In the genomic region with DNA sequence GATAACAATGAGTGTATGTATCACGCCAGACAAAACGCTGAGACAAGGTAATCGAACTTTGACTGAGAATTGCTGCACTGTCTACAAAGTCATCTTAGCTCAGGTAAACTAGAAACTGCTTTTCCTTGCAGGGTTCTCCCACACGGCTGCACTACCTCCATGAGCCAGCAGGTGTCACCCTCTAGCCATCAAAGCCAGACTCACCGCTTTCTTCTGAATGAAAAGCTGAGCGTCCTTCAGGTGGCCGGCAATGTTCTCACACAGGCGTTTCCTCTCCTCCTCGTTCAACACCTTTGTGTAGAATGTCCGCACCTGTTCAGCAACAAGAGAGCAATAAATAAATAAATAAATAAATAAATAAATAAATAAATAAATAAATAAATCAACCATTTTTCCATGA, we compare ENCODE assay signal across 7 mouse cellular contexts. TPM values are rescaled to one million over a fixed set of nuclear protein-coding genes. Genes with fewer than 3 reads are reported as not detected.
DNase-seq lines count a peak whose midpoint lies in the region; ATAC-seq and TF ChIP-seq lines count a peak whose summit lies in the region.

No protein-coding gene starts in this region.

- intact Hi-C loops in left cerebral cortex, postnatal 25 days (cut with DNase I), result loop anchor here (1.0 to 5.0 kb wide), 2 partner anchors 91 to 251 kb away; no protein-coding TSS in a partner anchor

- H3K36me3 ChIP-seq in intestine, postnatal 0 days (ENCODE audit: control insufficient read depth, insufficient read depth), result peaks cover 72% of the 10 kb centered on the region
- peaks cover 35% of the 10 kb centered on the region for H3K36me3 ChIP-seq in midbrain, embryonic 15.5 days (replicated peaks)

- TF ChIP-seq CTCF in intestine, postnatal 0 days (IDR thresholded peaks at IDR 0.05; ENCODE audit: low read depth), result peak; percentile 96

- no peak overlapping the region for H3K4me3 ChIP-seq in intestine, postnatal 0 days (ENCODE audit: low read depth, low read length)
- no peak overlapping the region for H3K4me3 ChIP-seq in midbrain, embryonic 15.5 days

- H3K27me3 ChIP-seq in intestine, postnatal 0 days (replicated peaks; ENCODE audit: control insufficient read depth, insufficient read depth, low read length), result no peaks in the 10 kb centered on the region
- no peaks in the 10 kb centered on the region for H3K27me3 ChIP-seq in midbrain, embryonic 15.5 days (replicated peaks)

- WGBS in intestine, postnatal 0 days, result 20% methylated on average over 10 of the region's 10 CpGs
- WGBS in midbrain, embryonic 15.5 days, result 24% methylated on average over 10 of the region's 10 CpGs

- DNase-seq in adrenal gland, adult (ENCODE audit: inconsistent age in 2 of 2, low spot score in 1 of 2), result peak; percentile 72 to 92
- DNase-seq in cerebellum, postnatal 36 days, result peak; percentile 86 to 92
- peak; percentile 51 to 56 for DNase-seq in gastrocnemius, adult 8-10 months (ENCODE audit: low spot score in 2 of 2)
- peak; percentile 85 to 89 for DNase-seq in left cerebral cortex, postnatal 25 days (ENCODE audit: low spot score in 2 of 2)
- DNase-seq in spleen, adult 12 weeks (ENCODE audit: low spot score), result peak; percentile 71

- peak; percentile 58; the same call in 1 of the 2 replicates for ATAC-seq in intestine, postnatal 0 days
- ATAC-seq in midbrain, embryonic 15.5 days (replicated peaks), result peak; percentile 85

- no peak overlapping the region for H3K27ac ChIP-seq in intestine, postnatal 0 days (ENCODE audit: low read depth, low read length)
- H3K27ac ChIP-seq in midbrain, embryonic 15.5 days, result no peak overlapping the region

- no peak overlapping the region for H3K9ac ChIP-seq in intestine, postnatal 0 days (ENCODE audit: low read depth, low read length)
- no peak overlapping the region for H3K9ac ChIP-seq in midbrain, embryonic 15.5 days

- no peaks in the 10 kb centered on the region for H3K4me1 ChIP-seq in intestine, postnatal 0 days (replicated peaks; ENCODE audit: control insufficient read depth, insufficient read depth, low read length)
- H3K4me1 ChIP-seq in midbrain, embryonic 15.5 days, result no peaks in the 10 kb centered on the region

- H3K9me3 ChIP-seq in intestine, postnatal 0 days (ENCODE audit: control insufficient read depth), result no peaks in the 10 kb centered on the region
- no peaks in the 10 kb centered on the region for H3K9me3 ChIP-seq in midbrain, embryonic 15.5 days

- no peak overlapping the region for H3K4me2 ChIP-seq in intestine, postnatal 0 days (replicated peaks; ENCODE audit: low read depth)
- H3K4me2 ChIP-seq in midbrain, embryonic 15.5 days, result no peak overlapping the region

RNA-seq across cellular contexts. Expression of a gene that starts 28.3 kb away (rescaled TPM):
- total RNA-seq in gastrocnemius, adult 8-10 months (2022), result 100 to 1,000 TPM in 2 of 4 experiments, 10 to 100 TPM in 2; 85.9 to 103 (median 95.5) TPM
- 173 and 179 TPM in 2 replicates for polyA plus RNA-seq in intestine, postnatal 0 days (2015; fragmentation: Nextera tagmentation; extraction: Ambion mirVana)
- total RNA-seq in left cerebral cortex, postnatal 25 days (2021), result 10 to 100 TPM; 42.4 to 45.3 TPM
- polyA plus RNA-seq in midbrain, embryonic 15.5 days (2015; fragmentation: Nextera tagmentation; extraction: Ambion mirVana), result 83.4 and 86.2 TPM in 2 replicates

RNA-seq across cellular contexts. Expression of a gene that starts 45.2 kb away (rescaled TPM):
- total RNA-seq in gastrocnemius, adult 8-10 months (2022), result under 1 TPM in 2 of 4 experiments, not detected in 2; 0.17 to 0.63 TPM
- not detected in 2 replicates for polyA plus RNA-seq in intestine, postnatal 0 days (2015; fragmentation: Nextera tagmentation; extraction: Ambion mirVana)
- total RNA-seq in left cerebral cortex, postnatal 25 days (2021), result 1 to 10 TPM; 1.1 TPM
- polyA plus RNA-seq in midbrain, embryonic 15.5 days (2015; fragmentation: Nextera tagmentation; extraction: Ambion mirVana), result not detected in 2 replicates
